23 mouse cellular contexts compared by ENCODE assay signal in genomic region chr1:164526748-164527147, GRCm38 (mm10).
DNase-seq lines count a peak whose midpoint lies in the region; ATAC-seq and TF ChIP-seq lines count a peak whose summit lies in the region.
"Had no signal": no experiment of that assay in that cellular context is flagged by ENCODE, and none has a peak within 500 bp of the region (broad histone marks: within the 10 kb centered on the region; RNA-seq: fewer than 3 reads in every experiment).

No protein-coding gene starts in this region.

- no peaks in the 10 kb centered on the region for H3K4me1 ChIP-seq in heart, embryonic 10.5 days
- peaks cover 4% of the 10 kb centered on the region; the same call in 1 of the 2 replicates for H3K4me1 ChIP-seq in heart, embryonic 12.5 days (replicated peaks)
- H3K4me1 ChIP-seq in liver, adult 2 months (ENCODE audit: control insufficient read depth, insufficient read depth, low read length): peaks cover 6% of the 10 kb centered on the region
- H3K4me1 ChIP-seq in liver, embryonic 11.5 days (replicated peaks; ENCODE audit: control insufficient read depth, insufficient read depth, low read length): no peaks in the 10 kb centered on the region
- no peaks in the 10 kb centered on the region for H3K4me1 ChIP-seq in intestine, embryonic 16.5 days (ENCODE audit: control insufficient read depth, insufficient read depth, low read length)
- no peaks in the 10 kb centered on the region; the same call in 1 of the 2 replicates for H3K4me1 ChIP-seq in intestine, postnatal 0 days (replicated peaks; ENCODE audit: control insufficient read depth, insufficient read depth, low read length)
- H3K4me1 ChIP-seq in hindbrain, embryonic 13.5 days (replicated peaks): no peaks in the 10 kb centered on the region
- H3K4me1 ChIP-seq: embryonic facial prominence, embryonic 13.5 days; embryonic facial prominence, embryonic 15.5 days; forebrain, embryonic 12.5 days had no signal

- peak; percentile 4 for DNase-seq in heart, embryonic 10.5 days (ENCODE audit: low spot score)
- peak; percentile 94 for DNase-seq in liver, adult 2 months (ENCODE audit: extremely low read depth, low read depth, low spot score)
- DNase-seq in liver, embryonic 11.5 days (ENCODE audit: low spot score): no peak
- DNase-seq: adrenal gland, adult 2 months; adrenal gland, postnatal 10 days; adrenal gland, postnatal 25 days; cerebellum, adult 11 months; cerebellum, adult 18-20 months; cerebellum, adult 8-10 months; cerebellum, adult 9-11 months; cerebellum, postnatal 14 days; cerebellum, postnatal 36 days; embryo, embryonic 11 days had no signal

- no peaks in the 10 kb centered on the region for H3K27me3 ChIP-seq in heart, embryonic 10.5 days (ENCODE audit: insufficient read depth, poor library complexity, severe bottlenecking)
- H3K27me3 ChIP-seq in heart, embryonic 12.5 days (replicated peaks): no peaks in the 10 kb centered on the region
- no peaks in the 10 kb centered on the region for H3K27me3 ChIP-seq in liver, adult 2 months (ENCODE audit: control insufficient read depth, insufficient read depth, low read length)
- no peaks in the 10 kb centered on the region for H3K27me3 ChIP-seq in liver, embryonic 11.5 days (replicated peaks; ENCODE audit: control insufficient read depth, insufficient read depth, low read length)
- no peaks in the 10 kb centered on the region for H3K27me3 ChIP-seq in intestine, embryonic 16.5 days (replicated peaks; ENCODE audit: control insufficient read depth, insufficient read depth, low read length)
- H3K27me3 ChIP-seq in intestine, postnatal 0 days (replicated peaks; ENCODE audit: control insufficient read depth, insufficient read depth, low read length): no peaks in the 10 kb centered on the region
- H3K27me3 ChIP-seq in hindbrain, embryonic 13.5 days: no peaks in the 10 kb centered on the region
- H3K27me3 ChIP-seq: embryonic facial prominence, embryonic 13.5 days; embryonic facial prominence, embryonic 15.5 days; forebrain, embryonic 12.5 days had no signal

- no peaks in the 10 kb centered on the region for H3K79me2 ChIP-seq in liver, adult 2 months (ENCODE audit: control insufficient read depth, insufficient read depth, low read length)

- TF ChIP-seq POLR2A in liver, adult 2 months (IDR thresholded peaks at IDR 0.05; ENCODE audit: extremely low read depth, insufficient read depth, low read length): no peak

- no peak overlapping the region for H3K9ac ChIP-seq in heart, embryonic 12.5 days
- H3K9ac ChIP-seq in liver, adult 2 months (ENCODE audit: low read depth, low read length): no peak overlapping the region
- H3K9ac ChIP-seq in liver, embryonic 11.5 days (ENCODE audit: low read depth, low read length): no peak overlapping the region
- H3K9ac ChIP-seq in intestine, embryonic 16.5 days (ENCODE audit: low read depth, low read length): no peak overlapping the region
- no peak overlapping the region for H3K9ac ChIP-seq in intestine, postnatal 0 days (ENCODE audit: low read depth, low read length)
- H3K9ac ChIP-seq in hindbrain, embryonic 13.5 days: no peak overlapping the region
- H3K9ac ChIP-seq: embryonic facial prominence, embryonic 13.5 days; embryonic facial prominence, embryonic 15.5 days; forebrain, embryonic 12.5 days had no signal

- no peaks in the 10 kb centered on the region for H3K9me3 ChIP-seq in heart, embryonic 10.5 days
- no peaks in the 10 kb centered on the region for H3K9me3 ChIP-seq in heart, embryonic 12.5 days (replicated peaks)
- H3K9me3 ChIP-seq in liver, embryonic 11.5 days (ENCODE audit: control insufficient read depth, low read length): no peaks in the 10 kb centered on the region
- no peaks in the 10 kb centered on the region for H3K9me3 ChIP-seq in intestine, embryonic 16.5 days (ENCODE audit: control insufficient read depth, low read length)
- H3K9me3 ChIP-seq in intestine, postnatal 0 days (ENCODE audit: control insufficient read depth): no peaks in the 10 kb centered on the region
- H3K9me3 ChIP-seq in hindbrain, embryonic 13.5 days: no peaks in the 10 kb centered on the region
- H3K9me3 ChIP-seq: embryonic facial prominence, embryonic 13.5 days; embryonic facial prominence, embryonic 15.5 days; forebrain, embryonic 10.5 days; forebrain, embryonic 12.5 days had no signal

- no peaks in the 10 kb centered on the region for H3K36me3 ChIP-seq in heart, embryonic 10.5 days
- H3K36me3 ChIP-seq in heart, embryonic 12.5 days: no peaks in the 10 kb centered on the region
- H3K36me3 ChIP-seq in liver, adult 2 months (ENCODE audit: control insufficient read depth, insufficient read depth, low read length): no peaks in the 10 kb centered on the region
- H3K36me3 ChIP-seq in liver, embryonic 11.5 days (ENCODE audit: control insufficient read depth, insufficient read depth, low read length): no peaks in the 10 kb centered on the region
- no peaks in the 10 kb centered on the region for H3K36me3 ChIP-seq in intestine, embryonic 16.5 days (ENCODE audit: control insufficient read depth, insufficient read depth, low read length)
- H3K36me3 ChIP-seq in intestine, postnatal 0 days (ENCODE audit: control insufficient read depth, insufficient read depth): no peaks in the 10 kb centered on the region
- no peaks in the 10 kb centered on the region for H3K36me3 ChIP-seq in hindbrain, embryonic 13.5 days
- H3K36me3 ChIP-seq: embryonic facial prominence, embryonic 13.5 days; embryonic facial prominence, embryonic 15.5 days; forebrain, embryonic 10.5 days; forebrain, embryonic 12.5 days had no signal

- no peak for ATAC-seq in heart, embryonic 12.5 days (ENCODE audit: insufficient number of reproducible peaks, low FRiP score)
- no peak for ATAC-seq in liver, embryonic 11.5 days (replicated peaks; ENCODE audit: low FRiP score)
- peak; percentile 58; the same call in 1 of the 2 replicates for ATAC-seq in intestine, embryonic 16.5 days
- ATAC-seq in intestine, postnatal 0 days: peak; percentile 83
- ATAC-seq in hindbrain, embryonic 13.5 days (ENCODE audit: low FRiP score): no peak
- ATAC-seq: forebrain, embryonic 14.5 days had no signal

- no peak for TF ChIP-seq CTCF in liver, adult 2 months (IDR thresholded peaks at IDR 0.05; ENCODE audit: low read depth, low read length)
- TF ChIP-seq CTCF in intestine, postnatal 0 days (IDR thresholded peaks at IDR 0.05; ENCODE audit: low read depth): no peak

- no peak overlapping the region for H3K27ac ChIP-seq in heart, embryonic 10.5 days
- no peak overlapping the region for H3K27ac ChIP-seq in heart, embryonic 12.5 days (ENCODE audit: poor library complexity, severe bottlenecking)
- no peak overlapping the region for H3K27ac ChIP-seq in liver, adult 2 months (replicated peaks; ENCODE audit: insufficient read depth, low read depth, low read length)
- H3K27ac ChIP-seq in liver, embryonic 11.5 days (ENCODE audit: low read depth, low read length): no peak overlapping the region
- no peak overlapping the region for H3K27ac ChIP-seq in intestine, embryonic 16.5 days (ENCODE audit: low read length)
- peak overlapping the region; percentile 4; the same call in 1 of the 2 replicates for H3K27ac ChIP-seq in intestine, postnatal 0 days (ENCODE audit: low read depth, low read length)
- H3K27ac ChIP-seq in hindbrain, embryonic 13.5 days: no peak overlapping the region
- H3K27ac ChIP-seq: embryonic facial prominence, embryonic 13.5 days; embryonic facial prominence, embryonic 15.5 days; forebrain, embryonic 10.5 days; forebrain, embryonic 12.5 days had no signal

- H3K4me3 ChIP-seq in heart, embryonic 10.5 days: no peak overlapping the region
- no peak overlapping the region for H3K4me3 ChIP-seq in heart, embryonic 12.5 days
- no peak overlapping the region for H3K4me3 ChIP-seq in liver, adult 2 months (ENCODE audit: insufficient read depth, low read depth, low read length)
- H3K4me3 ChIP-seq in liver, embryonic 11.5 days (ENCODE audit: low read depth, low read length): no peak overlapping the region
- no peak overlapping the region for H3K4me3 ChIP-seq in intestine, embryonic 16.5 days (ENCODE audit: low read length)
- no peak overlapping the region for H3K4me3 ChIP-seq in intestine, postnatal 0 days (ENCODE audit: low read depth, low read length)
- H3K4me3 ChIP-seq in hindbrain, embryonic 13.5 days: no peak overlapping the region
- H3K4me3 ChIP-seq: embryonic facial prominence, embryonic 13.5 days; embryonic facial prominence, embryonic 15.5 days; erythroblast, embryonic 14.5 days; forebrain, embryonic 10.5 days; forebrain, embryonic 12.5 days had no signal

- no peak overlapping the region for H3K4me2 ChIP-seq in heart, embryonic 12.5 days
- H3K4me2 ChIP-seq in liver, embryonic 11.5 days: no peak overlapping the region
- H3K4me2 ChIP-seq in intestine, embryonic 16.5 days (ENCODE audit: low read depth, low read length): no peak overlapping the region
- no peak overlapping the region for H3K4me2 ChIP-seq in intestine, postnatal 0 days (replicated peaks; ENCODE audit: low read depth)
- H3K4me2 ChIP-seq in hindbrain, embryonic 13.5 days: no peak overlapping the region
- H3K4me2 ChIP-seq: embryonic facial prominence, embryonic 13.5 days; embryonic facial prominence, embryonic 15.5 days; forebrain, embryonic 12.5 days had no signal

- WGBS in heart, embryonic 10.5 days: 74% methylated on average over 1 of the region's 1 CpGs
- 85% methylated on average over 1 of the region's 1 CpGs for WGBS in heart, embryonic 12.5 days
- WGBS in liver, adult 2 months: 23% methylated on average over 1 of the region's 1 CpGs
- 83% methylated on average over 1 of the region's 1 CpGs for WGBS in liver, embryonic 11.5 days
- 91% methylated on average over 1 of the region's 1 CpGs for WGBS in intestine, embryonic 16.5 days
- WGBS in intestine, postnatal 0 days: 70% methylated on average over 1 of the region's 1 CpGs
- 93% methylated on average over 1 of the region's 1 CpGs for WGBS in hindbrain, embryonic 13.5 days

Comparison
In these comparisons a context has a peak if more than half of its experiments do, and no peak if none do; other contexts are left out.
1. ATAC-seq: peak in intestine, embryonic 16.5 days (single experiment) and intestine, postnatal 0 days (single experiment); none in heart, embryonic 12.5 days (single experiment), liver, embryonic 11.5 days (single experiment) and hindbrain, embryonic 13.5 days (single experiment).